Mouse (Mus musculus) kidney, embryonic 15.5 days (tissue): Measurements from ENCODE around the gene Ccdc33. TPM values are rescaled to one million over a fixed set of nuclear protein-coding genes. Genes with fewer than 3 reads are reported as not detected.

Experiments used
- ATAC-seq: fragments of 200-750 bp; cut with Nextera tagmentation; replicated peaks from 2 replicates; pipeline ENCODE4 v1.8.0; 2017; ENCODE audit warnings: moderate TSS enrichment; ENCODE audit not compliant: low FRiP score
- H3K27ac ChIP-seq: fragments of 300-500 bp; sonication (generic); 2 replicates; pipeline ENCODE4 v1.5.1; 2015; ENCODE audit warnings: mild to moderate bottlenecking, inconsistent platforms
- H3K27me3 ChIP-seq: fragments of 300-500 bp; sonication (generic); 2 replicates; pipeline ENCODE4 v1.6.1; 2015; ENCODE audit warnings: inconsistent platforms
- H3K36me3 ChIP-seq: fragments of 300-500 bp; sonication (generic); 2 replicates; pipeline ENCODE4 v1.6.1; 2015; ENCODE audit warnings: inconsistent platforms
- H3K4me1 ChIP-seq: fragments of 300-500 bp; sonication (generic); 2 replicates; pipeline ENCODE4 v1.6.1; 2015; ENCODE audit warnings: inconsistent platforms
- H3K4me2 ChIP-seq: fragments of 300-500 bp; sonication (generic); 2 replicates; pipeline ENCODE4 v1.6.1; 2015; ENCODE audit warnings: moderate library complexity, mild to moderate bottlenecking, inconsistent platforms
- H3K4me3 ChIP-seq: fragments of 300-500 bp; sonication (generic); replicated peaks from 2 replicates; pipeline ENCODE4 v1.5.1; 2015; ENCODE audit warnings: mild to moderate bottlenecking, inconsistent platforms
- H3K9ac ChIP-seq: fragments of 300-500 bp; sonication (generic); 2 replicates; pipeline ENCODE4 v1.6.1; 2015; ENCODE audit warnings: mild to moderate bottlenecking, inconsistent platforms
- H3K9me3 ChIP-seq: fragments of 300-500 bp; sonication (generic); replicated peaks from 2 replicates; pipeline ENCODE4 v1.6.1; 2016; ENCODE audit warnings: inconsistent platforms
- WGBS: fragments of 180-500 bp; shearing (Covaris S2); methylation state at CpG from one replicate; pipeline ENCODE4 v1.1.7; 2015; ENCODE audit warnings: mixed read lengths; 5-methylcytosine and 5-hydroxymethylcytosine counted together
- polyA plus RNA-seq: library from polyadenylated mRNA; unstranded; fragments of >200 nt; fragmentation: Nextera tagmentation; extraction: Ambion mirVana; gene quantifications from 2 replicates; pipeline ENCODE4 v1.2.1, GENCODE M21; 2015

The Ccdc33 gene
- polyA plus RNA-seq, 1 experiment from 2014 or later, result 0.29 TPM

DNA sequence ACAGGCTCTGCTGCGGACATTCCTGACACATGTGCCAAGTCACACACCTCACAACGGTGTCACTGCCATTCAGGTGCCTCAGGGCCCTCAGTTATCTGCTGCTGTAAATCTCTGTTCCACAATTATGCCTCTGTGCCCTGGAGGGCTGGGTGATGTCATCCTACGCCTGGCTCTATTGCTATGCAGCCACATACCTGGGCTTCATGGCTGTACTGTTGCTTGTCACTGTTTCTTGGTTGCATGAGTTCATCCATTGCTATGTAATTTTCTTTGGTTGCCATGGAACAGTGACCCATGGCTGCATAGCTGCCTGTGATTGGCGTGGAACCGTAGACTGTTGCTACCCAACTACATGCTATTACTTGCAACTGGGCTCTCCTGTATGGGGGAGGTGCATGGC lies 63.0 kb downstream of the Ccdc33 start:
- Histone ChIP-seq H3K4me2 (no peak overlapping the region), H3K36me3 (no peaks in the 10 kb centered on the region), H3K4me1 (peaks cover 33% of the 10 kb centered on the region), H3K9me3 (no peaks in the 10 kb centered on the region), H3K27me3 (peaks cover 2% of the 10 kb centered on the region; the same call in 1 of the 2 replicates), H3K4me3 (no peak overlapping the region), H3K9ac (no peak overlapping the region), H3K27ac (no peak overlapping the region)
- WGBS, result 50% methylated on average over 5 of the region's 5 CpGs
- ATAC-seq, result no peak; the same call in 1 of the 2 replicates

DNA sequence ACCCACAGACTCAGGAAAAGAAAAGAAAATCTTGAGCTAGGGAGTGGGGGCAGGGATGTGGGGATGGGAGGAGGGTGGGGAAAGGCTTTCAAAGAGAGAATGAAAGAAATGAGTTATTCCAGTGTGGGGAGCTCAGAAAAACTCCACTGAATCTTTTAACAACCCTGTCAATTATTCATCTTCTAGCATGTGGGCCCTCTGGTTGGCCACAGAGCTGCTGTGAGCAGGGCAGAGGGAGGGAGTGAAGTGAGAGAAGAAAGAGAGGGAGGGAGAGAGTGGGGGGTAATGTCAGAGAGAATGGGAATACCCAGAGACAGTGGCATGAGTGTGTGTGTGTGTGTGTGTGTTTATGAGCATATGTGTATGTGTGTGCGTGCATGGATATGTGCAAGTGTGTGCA lies 64.6 kb downstream of the Ccdc33 start:
- 0 out of 2 replicates have a peak, but pooled peaks have one; percentile 30 for ATAC-seq
- Histone ChIP-seq H3K9me3 (no peaks in the 10 kb centered on the region), H3K4me3 (no peak overlapping the region), H3K36me3 (no peaks in the 10 kb centered on the region), H3K27ac (no peak overlapping the region), H3K4me2 (no peak overlapping the region), H3K27me3 (0 out of 2 replicates have a peak, but pooled peaks cover 5% of the 10 kb centered on the region), H3K9ac (no peak overlapping the region), H3K4me1 (peaks cover 31% of the 10 kb centered on the region)
- WGBS, result 94% methylated on average over 1 of the region's 1 CpGs

DNA sequence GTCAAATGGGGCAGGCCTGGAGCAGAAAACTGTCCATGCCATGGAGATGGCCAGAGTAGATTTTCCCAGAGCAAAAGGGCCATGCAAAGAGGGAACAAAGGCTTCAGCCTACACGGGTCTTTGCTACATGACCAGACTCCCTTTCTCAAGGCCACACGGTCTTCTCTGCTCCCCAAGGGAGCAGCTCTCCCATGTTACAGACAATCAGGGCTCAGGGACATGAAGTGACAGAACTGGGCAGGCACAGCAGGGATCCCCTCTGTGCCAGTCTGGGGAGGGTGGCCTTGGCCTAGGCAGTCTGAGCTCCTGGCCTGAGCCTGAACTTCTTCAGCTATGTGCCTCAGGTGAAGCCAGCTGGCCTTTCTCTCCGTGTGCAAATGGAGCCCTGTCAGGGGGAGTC lies 65.1 kb downstream of the Ccdc33 start:
- Histone ChIP-seq H3K9ac (no peak overlapping the region), H3K27me3 (0 out of 2 replicates have a peak, but pooled peaks cover 5% of the 10 kb centered on the region), H3K4me2 (no peak overlapping the region), H3K27ac (no peak overlapping the region), H3K4me1 (peaks cover 34% of the 10 kb centered on the region), H3K9me3 (no peaks in the 10 kb centered on the region), H3K36me3 (no peaks in the 10 kb centered on the region), H3K4me3 (no peak overlapping the region)
- ATAC-seq, result no peak
- whole genome bisulfite sequencing, result 47% methylated on average over 3 of the region's 3 CpGs

DNA sequence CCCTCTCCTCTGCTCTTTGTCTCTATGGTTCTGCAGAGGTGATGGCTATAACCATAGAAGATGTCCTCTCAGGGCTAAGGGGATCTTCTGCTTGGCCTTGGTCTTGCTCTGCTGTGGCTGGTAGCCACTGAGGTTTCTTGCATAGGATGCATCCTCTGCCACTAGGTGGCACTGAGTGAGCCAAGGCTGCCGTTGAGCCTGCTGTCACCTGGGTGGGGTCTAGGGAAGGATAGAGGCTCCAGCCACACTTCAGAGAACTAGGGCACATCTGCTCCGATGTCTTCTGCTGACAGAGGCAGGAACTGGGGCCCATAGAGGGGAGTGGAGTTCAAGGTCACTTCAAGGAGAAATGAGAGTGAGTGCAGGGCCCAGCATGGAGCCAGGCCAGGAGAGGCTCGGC lies 65.5 kb downstream of the Ccdc33 start:
- Histone ChIP-seq H3K27me3 (0 out of 2 replicates have a peak, but pooled peaks cover 5% of the 10 kb centered on the region), H3K36me3 (no peaks in the 10 kb centered on the region), H3K4me3 (no peak overlapping the region), H3K9me3 (no peaks in the 10 kb centered on the region), H3K4me2 (no peak overlapping the region), H3K9ac (no peak overlapping the region), H3K4me1 (peaks cover 38% of the 10 kb centered on the region), H3K27ac (no peak overlapping the region)
- WGBS, result 18% methylated on average over 3 of the region's 3 CpGs
- ATAC-seq, result no peak

DNA sequence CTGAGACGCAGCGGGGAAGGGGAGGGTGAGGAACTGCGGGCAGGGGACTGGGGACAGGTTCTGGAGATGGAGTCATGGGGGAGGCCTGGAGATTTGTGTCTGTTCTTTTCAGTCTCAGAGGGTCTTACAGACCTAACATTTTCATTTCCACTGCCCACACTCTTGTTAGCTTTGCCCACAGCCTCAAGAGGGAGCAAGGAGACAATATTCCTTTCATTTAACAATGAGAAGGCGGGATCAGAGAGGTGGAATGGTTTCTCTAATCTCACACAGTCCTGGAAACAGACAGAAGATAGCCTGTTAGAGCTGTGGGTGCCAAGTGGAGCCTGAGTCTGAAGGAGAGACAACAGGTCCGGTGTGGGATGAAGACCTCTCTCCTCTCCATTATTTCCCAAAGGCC lies 66.7 kb downstream of the Ccdc33 start:
- Histone ChIP-seq H3K9me3 (no peaks in the 10 kb centered on the region), H3K4me3 (no peak overlapping the region), H3K4me1 (peaks cover 41% of the 10 kb centered on the region), H3K27me3 (0 out of 2 replicates have a peak, but pooled peaks cover 5% of the 10 kb centered on the region), H3K27ac (no peak overlapping the region), H3K4me2 (no peak overlapping the region), H3K36me3 (no peaks in the 10 kb centered on the region), H3K9ac (no peak overlapping the region)
- no peak for ATAC-seq
- WGBS, result 37% methylated on average over 5 of the region's 5 CpGs

DNA sequence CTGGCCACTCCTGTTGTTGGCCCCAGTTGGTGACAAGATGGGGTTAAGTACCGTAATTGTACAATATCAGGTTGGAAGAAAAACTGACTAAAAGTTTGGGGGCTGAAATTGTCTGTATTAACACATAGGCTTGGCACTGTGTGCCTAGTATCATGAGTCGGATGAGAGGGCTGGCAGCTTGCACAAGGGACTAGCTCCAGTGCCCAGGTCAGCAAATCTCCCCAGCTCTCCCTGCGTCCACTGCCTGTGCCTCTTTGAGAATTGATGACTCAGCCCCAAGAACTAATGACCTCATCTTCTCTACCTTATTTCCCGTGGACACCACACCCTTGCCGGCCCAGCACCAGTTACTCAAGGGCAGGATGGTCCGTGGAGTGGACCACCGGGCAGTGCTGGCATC lies 68.8 kb downstream of the Ccdc33 start:
- Histone ChIP-seq H3K9ac (no peak overlapping the region), H3K4me2 (no peak overlapping the region), H3K9me3 (no peaks in the 10 kb centered on the region), H3K27me3 (0 out of 2 replicates have a peak, but pooled peaks cover 5% of the 10 kb centered on the region), H3K4me1 (peaks cover 34% of the 10 kb centered on the region), H3K36me3 (no peaks in the 10 kb centered on the region), H3K27ac (no peak overlapping the region), H3K4me3 (no peak overlapping the region)
- no peak for ATAC-seq
- 68% methylated on average over 7 of the region's 7 CpGs for WGBS

DNA sequence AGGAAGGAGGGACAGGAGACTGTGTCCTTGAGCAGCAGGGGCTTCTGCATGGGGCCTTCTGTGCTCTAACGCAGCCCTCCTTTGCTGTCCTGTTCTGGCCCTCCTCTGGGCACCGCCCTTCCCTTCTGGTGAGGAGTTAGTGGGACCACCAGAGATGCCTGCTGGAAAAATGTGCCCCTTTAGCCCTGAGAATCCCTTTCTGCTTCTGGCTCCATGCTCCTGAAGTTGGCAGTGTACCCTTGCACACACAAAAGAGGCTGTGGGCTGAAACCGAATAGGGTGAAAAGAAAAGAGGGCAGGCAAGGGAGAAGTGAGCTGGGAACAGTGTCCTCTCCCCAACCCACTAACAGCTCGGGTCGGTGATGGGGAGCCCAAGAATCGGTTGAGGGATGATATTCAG lies 69.4 kb downstream of the Ccdc33 start:
- WGBS, result 62% methylated on average over 6 of the region's 6 CpGs
- no peak overlapping the region for H3K27ac ChIP-seq
- 0 out of 2 replicates have a peak, but pooled peaks cover 5% of the 10 kb centered on the region for H3K27me3 ChIP-seq
- H3K4me2 ChIP-seq, result no peak overlapping the region
- no peak overlapping the region for H3K4me3 ChIP-seq
- H3K36me3 ChIP-seq, result no peaks in the 10 kb centered on the region
- peaks cover 36% of the 10 kb centered on the region for H3K4me1 ChIP-seq
- no peaks in the 10 kb centered on the region for H3K9me3 ChIP-seq
- ATAC-seq, result no peak
- no peak overlapping the region for H3K9ac ChIP-seq

DNA sequence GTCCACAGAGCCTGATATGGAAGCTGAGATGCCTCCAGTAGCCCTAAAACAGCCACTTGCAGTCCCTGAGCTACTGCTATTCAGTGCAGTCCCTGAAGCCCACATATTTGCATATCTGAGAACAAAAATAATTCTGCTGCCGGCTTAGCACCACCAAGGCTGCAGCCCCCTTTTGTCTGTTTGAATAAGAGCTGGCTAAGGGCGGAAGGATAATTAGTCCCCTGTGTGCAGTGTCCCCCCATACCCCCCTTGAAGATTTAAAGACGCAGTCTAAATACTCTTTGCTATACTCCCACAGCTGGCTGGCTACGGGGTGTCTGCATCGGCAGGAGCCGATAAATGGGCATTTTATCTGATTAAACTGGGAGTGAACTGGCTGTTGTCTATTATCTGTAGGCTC lies 70.0 kb downstream of the Ccdc33 start:
- H3K4me2 ChIP-seq, result no peak overlapping the region
- H3K27ac ChIP-seq, result no peak overlapping the region
- H3K36me3 ChIP-seq, result no peaks in the 10 kb centered on the region
- H3K9ac ChIP-seq, result no peak overlapping the region
- ATAC-seq, result no peak
- no peaks in the 10 kb centered on the region for H3K9me3 ChIP-seq
- H3K27me3 ChIP-seq, result 0 out of 2 replicates have a peak, but pooled peaks cover 5% of the 10 kb centered on the region
- WGBS, result 16% methylated on average over 6 of the region's 6 CpGs
- H3K4me1 ChIP-seq, result peaks cover 34% of the 10 kb centered on the region
- H3K4me3 ChIP-seq, result no peak overlapping the region

DNA sequence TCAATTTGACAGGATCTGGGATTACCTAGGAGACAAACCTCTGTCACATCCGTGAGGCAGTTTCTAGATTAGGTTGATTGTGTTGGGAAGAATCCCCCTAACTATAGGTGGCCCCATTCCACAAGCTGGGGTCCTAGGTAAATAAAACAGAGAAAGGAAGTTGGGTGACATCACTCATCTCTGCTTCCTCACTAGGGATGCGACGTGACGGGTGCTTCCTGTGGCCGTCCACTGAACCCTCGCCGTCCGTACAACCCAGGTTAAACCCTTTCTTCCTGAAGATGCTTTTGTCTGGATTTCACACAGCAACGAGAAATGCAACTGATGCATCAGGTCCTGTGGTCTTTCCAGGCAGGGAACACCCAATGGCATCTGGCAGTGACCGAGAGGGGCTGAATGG lies 71.6 kb downstream of the Ccdc33 start:
- Histone ChIP-seq H3K27ac (peak overlapping the region; percentile 52), H3K4me3 (no peak overlapping the region)

DNA sequence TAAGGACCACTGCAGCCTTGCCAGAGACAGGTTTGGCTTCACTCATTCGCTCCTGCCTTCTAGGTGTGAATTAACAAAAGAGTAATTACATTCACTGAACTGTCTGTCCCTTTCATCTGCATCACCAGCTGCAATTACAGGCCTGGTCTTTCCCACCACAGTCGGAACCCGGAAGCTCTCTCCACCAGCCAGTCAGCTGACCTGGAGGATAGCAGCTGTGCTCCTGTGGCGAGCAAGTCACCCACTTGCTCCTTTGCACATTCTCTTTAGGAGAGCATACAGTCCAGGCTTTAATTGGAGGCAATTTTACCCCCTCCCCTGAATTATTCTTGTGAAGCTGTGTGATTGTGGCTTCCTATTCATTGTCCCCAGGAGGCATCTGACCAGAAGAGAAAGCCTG lies 73.0 kb downstream of the Ccdc33 start:
- WGBS, result 23% methylated on average over 4 of the region's 4 CpGs
- 0 out of 2 replicates have a peak, but pooled peaks cover 5% of the 10 kb centered on the region for H3K27me3 ChIP-seq
- H3K9ac ChIP-seq, result no peak overlapping the region
- H3K27ac ChIP-seq, result no peak overlapping the region
- H3K4me2 ChIP-seq, result no peak overlapping the region
- no peak for ATAC-seq
- H3K4me1 ChIP-seq, result peaks cover 46% of the 10 kb centered on the region
- no peaks in the 10 kb centered on the region for H3K36me3 ChIP-seq
- H3K9me3 ChIP-seq, result no peaks in the 10 kb centered on the region
- no peak overlapping the region for H3K4me3 ChIP-seq

More for the DNA sequence above, 71.6 kb downstream of the Ccdc33 start:
- peaks cover 32% of the 10 kb centered on the region for H3K4me1 ChIP-seq
- 63% methylated on average over 10 of the region's 10 CpGs for WGBS
- H3K4me2 ChIP-seq, result no peak overlapping the region
- no peak overlapping the region for H3K9ac ChIP-seq
- H3K36me3 ChIP-seq, result no peaks in the 10 kb centered on the region
- H3K27me3 ChIP-seq, result 0 out of 2 replicates have a peak, but pooled peaks cover 5% of the 10 kb centered on the region
- no peaks in the 10 kb centered on the region for H3K9me3 ChIP-seq
- ATAC-seq, result no peak

DNA sequence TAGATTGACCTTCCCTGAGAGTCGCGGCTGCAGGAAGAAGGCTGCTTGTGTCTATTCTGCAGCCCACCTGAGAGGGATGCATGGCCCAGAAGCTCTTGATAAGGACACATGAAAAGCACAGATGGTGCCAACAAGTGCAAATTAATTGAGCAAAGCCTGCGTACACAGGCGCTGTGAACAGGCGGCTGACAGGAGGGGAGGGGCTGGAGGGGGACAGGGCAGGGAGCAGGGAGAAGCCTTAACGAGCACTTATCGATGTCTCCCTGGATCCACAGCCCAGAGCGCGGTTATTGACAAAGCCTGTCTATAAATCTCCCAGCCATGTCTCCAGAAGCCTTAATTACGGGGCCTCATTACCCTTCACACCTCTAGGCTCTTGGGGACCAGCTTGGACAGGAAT lies 73.8 kb downstream of the Ccdc33 start:
- 20% methylated on average over 10 of the region's 10 CpGs for WGBS
- Histone ChIP-seq H3K27ac (no peak overlapping the region), H3K9me3 (no peaks in the 10 kb centered on the region), H3K4me3 (no peak overlapping the region), H3K36me3 (no peaks in the 10 kb centered on the region), H3K4me1 (peaks cover 54% of the 10 kb centered on the region), H3K9ac (no peak overlapping the region), H3K4me2 (no peak overlapping the region), H3K27me3 (0 out of 2 replicates have a peak, but pooled peaks cover 5% of the 10 kb centered on the region)
- ATAC-seq, result no peak

DNA sequence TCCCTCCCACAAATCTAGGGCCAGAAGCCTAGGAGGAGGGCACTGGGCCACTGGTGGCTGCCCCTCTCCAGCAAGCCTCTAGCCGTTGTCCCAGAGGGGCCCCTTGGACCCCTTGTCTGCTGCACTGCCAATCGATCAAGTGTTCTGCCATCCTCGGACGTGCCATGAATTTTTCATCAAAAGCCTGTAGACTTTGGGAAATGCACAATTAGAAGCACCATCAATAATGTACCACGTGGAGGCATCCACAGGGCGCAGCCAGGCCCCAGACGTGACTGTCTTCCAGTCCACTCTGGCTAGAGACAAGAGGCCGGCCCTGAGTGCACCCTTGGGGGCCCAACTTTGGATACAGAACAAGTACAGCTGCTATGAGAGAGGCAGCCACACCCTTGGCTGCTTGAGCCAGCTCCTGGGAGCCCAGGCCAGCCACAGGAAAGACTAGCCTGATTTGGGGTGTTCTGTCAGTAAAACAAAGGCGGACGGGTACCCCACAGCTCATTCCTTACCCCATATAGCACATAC lies 75.1 kb downstream of the Ccdc33 start:
- no peaks in the 10 kb centered on the region for H3K9me3 ChIP-seq
- H3K4me3 ChIP-seq, result no peak overlapping the region

DNA sequence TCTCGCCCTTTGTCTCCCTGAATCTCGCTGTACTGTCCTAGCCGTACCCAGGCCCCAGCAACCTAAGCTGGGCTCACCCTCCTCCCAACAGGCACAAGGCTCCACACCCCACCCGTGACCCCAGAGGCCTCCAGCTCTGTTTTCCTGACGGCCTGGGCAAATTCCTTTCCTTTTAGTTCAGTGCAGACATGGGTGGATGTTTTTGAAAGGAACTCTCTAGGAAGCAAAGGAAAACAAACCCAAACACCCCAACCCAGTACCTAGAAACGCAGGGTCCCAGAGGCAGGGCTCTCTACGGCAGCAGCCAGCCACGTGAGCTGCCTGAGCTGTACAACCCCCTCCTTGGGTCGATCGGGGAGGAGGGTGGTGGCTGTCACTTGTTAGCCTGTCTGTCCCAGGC lies 76.2 kb downstream of the Ccdc33 start:
- H3K27ac ChIP-seq, result no peak overlapping the region
- H3K9me3 ChIP-seq, result no peaks in the 10 kb centered on the region
- no peaks in the 10 kb centered on the region for H3K36me3 ChIP-seq
- no peak overlapping the region for H3K4me3 ChIP-seq
- WGBS, result 24% methylated on average over 10 of the region's 10 CpGs
- peaks cover 11% of the 10 kb centered on the region for H3K27me3 ChIP-seq
- peak overlapping the region; percentile 18; the same call in 1 of the 2 replicates for H3K9ac ChIP-seq
- ATAC-seq, result no peak
- peaks cover 46% of the 10 kb centered on the region for H3K4me1 ChIP-seq
- H3K4me2 ChIP-seq, result no peak overlapping the region

More for the DNA sequence above, 75.1 kb downstream of the Ccdc33 start:
- Histone ChIP-seq H3K4me1 (peaks cover 53% of the 10 kb centered on the region), H3K9ac (no peak overlapping the region), H3K27me3 (no peaks in the 10 kb centered on the region), H3K4me2 (no peak overlapping the region), H3K27ac (no peak overlapping the region), H3K36me3 (no peaks in the 10 kb centered on the region)
- ATAC-seq, result no peak
- WGBS, result 87% methylated on average over 10 of the region's 10 CpGs
